ENCODE assay signal across 21 mouse cellular contexts in genomic region chr7:27560978-27561377, GRCm38 (mm10). TPM values are rescaled to one million over a fixed set of nuclear protein-coding genes. Genes with fewer than 3 reads are reported as not detected.
DNase-seq lines count a peak whose midpoint lies in the region; ATAC-seq and TF ChIP-seq lines count a peak whose summit lies in the region.
"Had no signal": no experiment of that assay in that cellular context is flagged by ENCODE, and none has a peak within 500 bp of the region (broad histone marks: within the 10 kb centered on the region; RNA-seq: fewer than 3 reads in every experiment).

No protein-coding gene starts in this region.

- peaks cover 41% of the 10 kb centered on the region for H3K36me3 ChIP-seq in heart, embryonic 15.5 days
- peaks cover 53% of the 10 kb centered on the region for H3K36me3 ChIP-seq in midbrain, postnatal 0 days (ENCODE audit: insufficient read depth, low read length)
- H3K36me3 ChIP-seq in midbrain, embryonic 14.5 days (ENCODE audit: control insufficient read depth, insufficient read depth, low read length), result peaks cover 75% of the 10 kb centered on the region

- peak overlapping the region; percentile 97 for H3K27ac ChIP-seq in gastrocnemius, adult 2 months
- H3K27ac ChIP-seq in heart, embryonic 15.5 days, result peak overlapping the region; percentile 87
- no peak overlapping the region for H3K27ac ChIP-seq in midbrain, postnatal 0 days (ENCODE audit: low read depth, low read length)
- H3K27ac ChIP-seq in midbrain, embryonic 14.5 days (replicated peaks; ENCODE audit: low read depth, low read length), result no peak overlapping the region
- H3K27ac ChIP-seq: embryonic facial prominence, embryonic 13.5 days; hindbrain, embryonic 13.5 days; midbrain, embryonic 10.5 days had no signal

- intact Hi-C loops in gastrocnemius, adult 2 months (cut with DNase I), result loop anchor here (5.0 kb wide), 1 partner anchor 41 kb away; no protein-coding TSS in a partner anchor
- intact Hi-C loops in heart, postnatal 36 days (cut with DNase I), result no loop called here

- H3K9me3 ChIP-seq in heart, embryonic 15.5 days (replicated peaks), result no peaks in the 10 kb centered on the region
- H3K9me3 ChIP-seq in midbrain, postnatal 0 days (ENCODE audit: low read length), result no peaks in the 10 kb centered on the region
- H3K9me3 ChIP-seq in midbrain, embryonic 14.5 days (ENCODE audit: control insufficient read depth, low read length), result no peaks in the 10 kb centered on the region
- H3K9me3 ChIP-seq: embryonic facial prominence, embryonic 13.5 days; G1E; hindbrain, embryonic 13.5 days; midbrain, embryonic 10.5 days had no signal

- no peak for DNase-seq in gastrocnemius, adult 2 months
- DNase-seq in gastrocnemius, postnatal 10 days, result no peak
- no peak for DNase-seq in heart, postnatal 36 days
- no peak for DNase-seq in midbrain, postnatal 0 days (ENCODE audit: low spot score)
- DNase-seq in midbrain, embryonic 14.5 days, result no peak
- no peak for DNase-seq in embryo, embryonic 10.5 days (ENCODE audit: low spot score)
- DNase-seq in thymus, postnatal 36 days, result no peak
- DNase-seq: adrenal gland, adult 8-10 months; cerebellum, adult 11-12 months; cerebellum, postnatal 10 days; kidney, adult 11 months; kidney, postnatal 4 days; lung, adult 18-20 months had no signal

- WGBS in heart, embryonic 15.5 days, result 74% methylated on average over 1 of the region's 1 CpGs
- WGBS in midbrain, postnatal 0 days, result 91% methylated on average over 1 of the region's 1 CpGs
- WGBS in midbrain, embryonic 14.5 days, result 93% methylated on average over 1 of the region's 1 CpGs

- H3K4me2 ChIP-seq in heart, embryonic 15.5 days, result peak overlapping the region; percentile 48
- no peak overlapping the region for H3K4me2 ChIP-seq in midbrain, postnatal 0 days (ENCODE audit: low read depth, low read length, poor library complexity, severe bottlenecking)
- no peak overlapping the region for H3K4me2 ChIP-seq in midbrain, embryonic 14.5 days (ENCODE audit: low read length)
- H3K4me2 ChIP-seq: embryonic facial prominence, embryonic 13.5 days; hindbrain, embryonic 13.5 days had no signal

- H3K27me3 ChIP-seq in heart, embryonic 15.5 days, result no peaks in the 10 kb centered on the region
- no peaks in the 10 kb centered on the region for H3K27me3 ChIP-seq in midbrain, postnatal 0 days (ENCODE audit: insufficient read depth, low read length)
- H3K27me3 ChIP-seq in midbrain, embryonic 14.5 days (ENCODE audit: control insufficient read depth, insufficient read depth, low read length), result no peaks in the 10 kb centered on the region
- H3K27me3 ChIP-seq: embryonic facial prominence, embryonic 13.5 days; hindbrain, embryonic 13.5 days; Patski had no signal

- ATAC-seq in heart, embryonic 15.5 days (replicated peaks; ENCODE audit: insufficient number of reproducible peaks, insufficient read depth, low FRiP score, low read depth), result no peak; the same call in 1 of the 2 replicates
- ATAC-seq in midbrain, postnatal 0 days (ENCODE audit: low FRiP score), result no peak
- ATAC-seq in midbrain, embryonic 14.5 days (ENCODE audit: low FRiP score, low TSS enrichment), result no peak
- ATAC-seq: forebrain, embryonic 14.5 days; Patski had no signal

- H3K4me3 ChIP-seq in gastrocnemius, adult 2 months, result peak overlapping the region; percentile 72
- H3K4me3 ChIP-seq in heart, embryonic 15.5 days, result peak overlapping the region; percentile 26
- H3K4me3 ChIP-seq in midbrain, postnatal 0 days (ENCODE audit: low read depth, low read length), result no peak overlapping the region
- H3K4me3 ChIP-seq in midbrain, embryonic 14.5 days (replicated peaks; ENCODE audit: low read depth, low read length), result no peak overlapping the region
- H3K4me3 ChIP-seq: embryonic facial prominence, embryonic 13.5 days; hindbrain, embryonic 13.5 days; midbrain, embryonic 10.5 days had no signal

- TF ChIP-seq CTCF in gastrocnemius, adult 2 months (IDR thresholded peaks at IDR 0.05), result no peak
- no peak for TF ChIP-seq CTCF in midbrain, postnatal 0 days (IDR thresholded peaks at IDR 0.05)

- H3K9ac ChIP-seq in heart, embryonic 15.5 days, result 0 out of 2 replicates have a peak overlapping the region, but pooled peaks have one; percentile 20
- H3K9ac ChIP-seq in midbrain, postnatal 0 days (replicated peaks; ENCODE audit: low read length, poor library complexity, severe bottlenecking), result 0 out of 2 replicates have a peak overlapping the region, but pooled peaks have one; percentile 13
- H3K9ac ChIP-seq in midbrain, embryonic 14.5 days (replicated peaks; ENCODE audit: low read length), result no peak overlapping the region
- H3K9ac ChIP-seq: embryonic facial prominence, embryonic 13.5 days; hindbrain, embryonic 13.5 days had no signal

- peaks cover 19% of the 10 kb centered on the region for H3K4me1 ChIP-seq in heart, embryonic 15.5 days (replicated peaks)
- H3K4me1 ChIP-seq in midbrain, postnatal 0 days (ENCODE audit: insufficient read depth, low read length), result no peaks in the 10 kb centered on the region
- H3K4me1 ChIP-seq in midbrain, embryonic 14.5 days (ENCODE audit: control insufficient read depth, insufficient read depth, low read length), result no peaks in the 10 kb centered on the region
- H3K4me1 ChIP-seq: embryonic facial prominence, embryonic 13.5 days; hindbrain, embryonic 13.5 days had no signal

RNA-seq across cellular contexts. Expression of gene 2310022A10Rik, which starts 7.9 kb away (rescaled TPM):
- total RNA-seq in gastrocnemius, adult 2 months (2021), result 100 to 1,000 TPM; 107 to 123 TPM
- 100 to 1,000 TPM; 106 to 110 TPM for total RNA-seq in gastrocnemius, postnatal 10 days (2021)
- 36.9 and 39.1 TPM in 2 replicates for polyA plus RNA-seq in heart, embryonic 15.5 days (2015; fragmentation: Nextera tagmentation; extraction: Ambion mirVana)
- 10 to 100 TPM; 67.6 to 69.0 TPM for total RNA-seq in heart, postnatal 36 days (2021)
- total RNA-seq in midbrain, postnatal 0 days (2014; rRNA removed), result 7.9 and 12.5 TPM in 2 replicates
- polyA plus RNA-seq in midbrain, postnatal 0 days (2015; fragmentation: Nextera tagmentation; extraction: Ambion mirVana), result 29.1 and 31.0 TPM in 2 replicates
- 26.3 and 35.3 TPM in 2 replicates for polyA plus RNA-seq in midbrain, embryonic 14.5 days (2014; fragmentation: Nextera tagmentation; extraction: Ambion mirVana)

RNA-seq across cellular contexts. Expression of gene Pld3, which starts 8.0 kb away (rescaled TPM):
- 10 to 100 TPM; 14.5 to 17.2 TPM for total RNA-seq in gastrocnemius, adult 2 months (2021)
- 10 to 100 TPM; 27.2 to 37.9 TPM for total RNA-seq in gastrocnemius, postnatal 10 days (2021)
- polyA plus RNA-seq in heart, embryonic 15.5 days (2015; fragmentation: Nextera tagmentation; extraction: Ambion mirVana), result 49.3 and 73.2 TPM in 2 replicates
- total RNA-seq in heart, postnatal 36 days (2021), result 10 to 100 TPM; 26.0 to 29.0 TPM
- total RNA-seq in midbrain, postnatal 0 days (2014; rRNA removed), result 239 and 286 TPM in 2 replicates
- polyA plus RNA-seq in midbrain, postnatal 0 days (2015; fragmentation: Nextera tagmentation; extraction: Ambion mirVana), result 275 and 319 TPM in 2 replicates
- 114 and 134 TPM in 2 replicates for polyA plus RNA-seq in midbrain, embryonic 14.5 days (2014; fragmentation: Nextera tagmentation; extraction: Ambion mirVana)

RNA-seq across cellular contexts. Expression of gene Akt2, which starts 30.4 kb away (rescaled TPM):
- 100 to 1,000 TPM; 194 to 199 TPM for total RNA-seq in gastrocnemius, adult 2 months (2021)
- 100 to 1,000 TPM; 128 to 134 TPM for total RNA-seq in gastrocnemius, postnatal 10 days (2021)
- 69.3 and 80.4 TPM in 2 replicates for polyA plus RNA-seq in heart, embryonic 15.5 days (2015; fragmentation: Nextera tagmentation; extraction: Ambion mirVana)
- 100 to 1,000 TPM; 172 to 194 TPM for total RNA-seq in heart, postnatal 36 days (2021)
- total RNA-seq in midbrain, postnatal 0 days (2014; rRNA removed), result 42.8 and 46.7 TPM in 2 replicates
- 37.7 and 38.1 TPM in 2 replicates for polyA plus RNA-seq in midbrain, postnatal 0 days (2015; fragmentation: Nextera tagmentation; extraction: Ambion mirVana)
- 51.0 and 67.0 TPM in 2 replicates for polyA plus RNA-seq in midbrain, embryonic 14.5 days (2014; fragmentation: Nextera tagmentation; extraction: Ambion mirVana)

RNA-seq across cellular contexts. Expression of gene Hipk4, which starts 37.9 kb away (rescaled TPM):
- under 1 TPM in 1 of 2 experiments, not detected in 1; 0.13 TPM for total RNA-seq in gastrocnemius, adult 2 months (2021)
- total RNA-seq in gastrocnemius, postnatal 10 days (2021), result under 1 TPM; 0.42 to 0.84 TPM
- 0.29 TPM in 2 replicates for polyA plus RNA-seq in heart, embryonic 15.5 days (2015; fragmentation: Nextera tagmentation; extraction: Ambion mirVana)
- total RNA-seq in heart, postnatal 36 days (2021), result under 1 TPM; 0.14 to 0.17 TPM
- total RNA-seq in midbrain, postnatal 0 days (2014; rRNA removed), result 0.66 and 1.8 TPM in 2 replicates
- polyA plus RNA-seq in midbrain, postnatal 0 days (2015; fragmentation: Nextera tagmentation; extraction: Ambion mirVana), result 0.88 and 1.0 TPM in 2 replicates
- polyA plus RNA-seq in midbrain, embryonic 14.5 days (2014; fragmentation: Nextera tagmentation; extraction: Ambion mirVana), result 0.43 and 0.78 TPM in 2 replicates
- total RNA-seq: neutrophil, adult 5-6 weeks had no signal

Comparison
In these comparisons a context has a peak if more than half of its experiments do, and no peak if none do; other contexts are left out.
1. H3K27ac ChIP-seq: peak in gastrocnemius, adult 2 months (single experiment) and heart, embryonic 15.5 days (single experiment); none in midbrain, postnatal 0 days (single experiment) and midbrain, embryonic 14.5 days (single experiment).
2. H3K4me3 ChIP-seq: peak in gastrocnemius, adult 2 months (single experiment) and heart, embryonic 15.5 days (single experiment); none in midbrain, postnatal 0 days (single experiment) and midbrain, embryonic 14.5 days (single experiment).